Mouse (Mus musculus): ENCODE measurements around the gene Ccdc47.

GRCm38 (mm10) chr11:106170807-106171206 is 45.3 kb downstream of the Ccdc47 start:
- TF ChIP-seq CTCF (conservative IDR thresholded peaks at IDR 0.05; ENCODE audit: low read length), result peak; percentile 39
- TF ChIP-seq NANOG (IDR thresholded peaks at IDR 0.05; ENCODE audit: borderline replicate concordance, low read length), result no peak
